Mouse (Mus musculus): ENCODE measurements around the gene Agrp. TPM values are rescaled to one million over a fixed set of nuclear protein-coding genes. Genes with fewer than 3 reads are reported as not detected.

Agrp gene
- total RNA-seq (2023) = not detected in 4 replicates

DNA sequence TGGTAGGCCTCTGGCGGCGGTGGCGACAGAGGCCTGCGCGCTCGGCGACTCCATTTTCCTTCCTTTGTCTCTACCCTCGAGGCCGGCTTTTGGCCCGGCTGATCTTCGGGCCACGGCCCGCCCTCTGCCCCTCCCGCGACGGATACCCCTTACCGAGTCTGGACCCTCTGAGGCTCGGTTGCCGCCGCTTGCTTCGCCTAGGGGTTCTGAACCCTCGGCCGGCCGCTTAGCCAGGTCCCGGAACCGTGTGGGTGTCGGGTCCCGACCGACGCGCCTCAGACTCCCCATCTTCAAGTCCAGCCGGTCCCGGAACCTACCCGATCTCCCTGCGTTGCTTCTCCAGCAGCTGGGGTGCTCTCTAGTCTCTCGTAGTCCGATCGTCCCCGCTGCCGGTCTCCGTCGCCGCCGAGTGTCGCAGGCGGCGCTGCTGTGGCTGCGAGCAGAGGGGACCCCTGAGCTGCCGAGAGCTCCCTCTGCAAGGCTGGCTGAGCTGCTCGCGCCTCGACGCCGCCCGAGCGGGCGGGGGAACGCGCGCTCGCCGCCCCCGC lies at the start of gene Agrp:
Gene Agrp (minus strand): TSS at position 431 of the 548 bp plus-strand sequence.

DNA sequence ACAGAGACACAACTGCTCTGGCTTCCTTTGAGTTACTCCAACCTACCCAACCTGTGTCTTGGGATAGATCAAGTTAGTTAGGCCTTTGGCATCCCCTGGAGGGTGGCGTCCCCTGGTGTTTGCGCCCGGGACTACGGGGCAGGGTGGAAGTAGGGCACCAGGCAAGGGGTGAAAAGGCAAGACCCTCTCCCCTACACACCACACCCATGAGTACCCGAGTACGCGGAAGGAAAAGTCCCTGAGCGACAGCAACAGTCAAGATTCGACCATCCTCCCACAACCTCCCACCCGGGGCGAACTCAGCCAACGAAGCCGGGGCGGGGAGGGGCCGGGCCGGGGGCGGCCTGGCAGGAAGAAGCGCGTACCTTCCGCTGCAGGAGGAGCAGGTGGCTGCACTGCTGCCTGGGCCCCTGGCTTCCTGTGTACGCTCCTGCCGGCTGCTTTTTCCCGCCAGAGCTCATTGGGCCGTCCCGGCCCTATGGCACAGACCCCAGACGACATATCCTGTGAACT lies 48.7 kb upstream of the Agrp start, which contains the start of gene Carmil2:
Gene Carmil2 (plus strand): TSS at position 479 of the 513 bp plus-strand sequence.

DNA sequence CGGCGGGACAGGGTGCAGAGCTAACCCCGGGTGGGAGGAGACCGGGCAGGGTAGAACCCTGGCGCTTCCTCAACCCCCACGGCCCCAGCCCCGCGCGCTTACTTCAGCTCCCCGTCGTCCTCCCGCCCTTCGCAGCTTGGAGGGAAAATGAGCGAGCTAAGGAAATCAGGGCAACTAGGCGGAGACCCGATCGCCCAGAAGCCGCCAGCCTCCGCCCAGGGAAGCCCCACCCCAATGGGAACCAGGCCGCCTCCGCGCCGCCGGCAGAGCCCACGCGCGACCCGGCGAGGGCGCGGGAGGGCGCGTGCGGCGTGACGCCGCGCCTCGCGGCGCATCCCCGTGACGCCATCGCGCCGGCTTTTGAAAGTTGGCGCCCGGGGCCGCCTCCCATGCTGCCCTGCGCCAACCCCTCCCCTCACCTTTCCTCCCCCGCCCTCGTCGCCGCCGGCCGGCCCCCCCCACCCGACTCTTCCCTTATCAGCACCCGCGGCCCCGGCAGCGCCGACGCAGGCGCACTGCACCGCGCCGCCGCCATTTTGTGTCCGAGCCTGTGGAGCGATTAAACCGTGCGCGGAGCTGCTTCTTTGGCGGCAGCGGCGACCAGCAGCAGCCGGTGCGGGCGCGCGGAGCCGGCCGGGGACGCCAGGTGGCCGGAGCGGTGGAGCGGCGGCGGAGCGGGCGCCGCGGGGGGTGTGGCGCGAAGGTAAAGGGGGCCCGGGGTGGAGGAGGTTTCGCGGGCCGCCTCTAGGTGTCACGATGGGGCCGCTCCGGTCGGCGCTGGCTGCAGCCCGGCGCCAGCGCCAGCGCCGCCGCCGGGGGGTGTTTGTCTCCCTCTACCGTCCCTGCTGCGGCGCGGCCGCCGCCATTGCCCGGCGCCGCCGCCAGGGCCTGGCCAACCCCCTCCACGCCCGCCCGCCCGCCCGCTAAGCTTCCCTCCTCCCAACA lies 903 bp downstream of the Agrp start, which contains the start of gene Ctcf:
Gene Ctcf (plus strand): TSS at position 551 of the 945 bp plus-strand sequence.

DNA sequence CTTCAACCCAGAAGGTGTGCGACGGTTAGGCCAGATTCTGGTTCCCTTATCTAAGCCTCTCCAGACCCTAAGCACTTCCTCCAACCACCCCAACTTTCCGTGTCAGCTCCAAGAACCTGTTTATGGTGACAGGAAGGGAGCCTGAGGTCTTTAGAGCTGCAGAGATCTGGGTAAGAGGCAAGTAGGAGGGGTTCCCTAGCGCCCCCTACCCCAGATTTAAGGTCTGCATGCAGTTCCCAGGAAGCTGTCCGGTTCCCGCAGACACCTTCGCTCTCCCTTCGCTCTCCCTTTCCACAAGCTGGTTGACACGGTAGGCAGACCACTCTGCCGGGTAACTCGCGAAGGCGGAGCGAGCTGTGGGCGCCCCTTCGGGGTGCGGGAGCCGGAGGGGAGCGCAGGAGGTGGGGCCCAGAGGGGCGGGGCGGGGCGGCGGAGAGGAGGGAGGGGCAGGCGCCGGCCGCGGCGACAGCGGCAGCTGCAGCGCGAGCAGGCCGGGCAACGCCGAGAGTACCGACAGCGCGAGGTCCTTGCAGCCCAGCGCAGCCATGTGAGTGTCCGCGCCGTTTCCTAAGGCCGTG lies 32.3 kb downstream of the Agrp start, which contains the start of gene Ripor1:
Gene Ripor1 (plus strand): TSS at position 452 of the 578 bp plus-strand sequence.

DNA sequence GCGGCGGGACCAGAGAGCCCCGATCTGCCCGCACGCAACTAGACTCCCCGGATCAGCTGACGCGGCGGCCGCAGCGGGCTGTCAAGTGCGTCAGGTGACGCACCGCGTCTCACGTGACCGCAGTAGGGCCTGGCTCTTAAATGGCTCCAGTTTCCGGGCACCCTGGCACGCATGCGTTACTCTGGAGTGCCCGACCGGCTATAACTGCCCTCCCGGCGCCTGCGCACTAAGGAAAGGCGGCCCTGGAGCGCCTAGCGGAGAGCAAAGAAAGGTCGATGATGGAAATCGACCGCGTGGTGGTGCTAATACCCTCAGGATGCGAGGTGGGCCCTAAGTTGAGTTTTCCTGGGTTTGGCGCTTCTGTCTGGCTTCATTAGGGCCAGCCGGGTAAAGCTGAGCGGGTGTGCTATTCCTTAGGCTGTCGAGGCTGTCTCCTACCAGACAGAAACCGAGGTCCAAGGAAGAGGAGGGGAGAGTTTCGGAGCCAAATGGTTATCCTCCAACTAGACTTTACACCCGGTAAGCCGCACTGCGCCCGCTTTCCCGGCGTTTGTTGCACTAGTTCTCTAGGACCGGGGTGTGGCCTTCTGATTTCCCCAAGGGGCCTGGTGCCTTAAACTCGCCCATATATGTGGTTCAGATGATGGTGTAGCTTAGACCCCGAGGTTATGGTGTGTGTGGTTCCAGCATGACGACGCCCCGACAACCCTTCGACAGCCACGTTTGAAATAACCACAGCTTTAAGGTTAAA lies 71.1 kb downstream of the Agrp start, which contains the start of gene Atp6v0d1:
Gene Atp6v0d1 (minus strand): TSS at position 96 of the 751 bp plus-strand sequence.

DNA sequence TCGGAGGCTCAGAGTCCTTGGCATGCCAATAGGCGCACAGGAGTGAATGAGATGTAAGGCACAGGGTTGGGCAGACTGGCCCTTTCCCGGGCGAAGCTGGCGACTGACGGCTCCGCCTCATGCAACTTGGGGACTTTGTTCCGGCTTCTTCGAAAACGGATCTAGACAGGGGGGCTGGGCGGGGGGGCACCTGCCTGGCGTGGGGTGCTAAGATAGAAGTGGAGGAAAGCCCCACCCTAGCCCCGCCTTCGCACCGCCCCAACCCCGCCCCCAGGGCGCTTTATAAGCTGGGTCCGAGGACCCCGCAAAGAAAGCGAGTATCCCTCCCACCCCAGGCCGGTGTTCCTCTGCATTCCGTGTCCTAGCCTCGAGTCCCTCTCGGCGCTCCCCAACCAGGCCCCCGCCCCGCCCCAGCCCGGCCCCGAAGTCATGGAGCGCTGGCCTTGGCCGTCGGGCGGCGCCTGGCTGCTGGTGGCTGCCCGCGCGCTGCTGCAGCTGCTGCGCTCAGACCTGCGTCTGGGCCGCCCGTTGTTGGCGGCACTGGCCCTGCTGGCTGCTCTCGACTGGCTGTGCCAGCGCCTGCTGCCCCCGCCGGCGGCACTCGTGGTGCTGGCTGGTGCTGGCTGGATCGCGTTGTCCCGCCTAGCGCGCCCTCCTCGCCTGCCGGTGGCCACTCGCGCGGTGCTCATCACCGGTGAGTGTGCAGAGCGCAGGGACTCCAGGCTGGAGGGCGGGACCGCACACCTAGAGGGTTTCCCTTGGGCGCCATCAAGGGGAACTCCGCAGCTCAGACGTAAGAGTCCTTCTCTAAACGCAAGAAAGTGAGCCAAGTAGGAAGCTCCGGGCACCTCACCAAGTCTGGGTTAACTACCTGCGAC lies 118.5 kb downstream of the Agrp start, which contains the start of gene Hsd11b2:
Gene Hsd11b2 (plus strand): TSS at position 320 of the 878 bp plus-strand sequence.

Other genes with a start within 250 kb of the Agrp start
- not detected in 4 replicates for gene Kctd19, start 223.9 kb downstream of the Agrp start, total RNA-seq (2023)
- not detected in 4 replicates for gene Lrrc36, start 223.8 kb downstream of the Agrp start, total RNA-seq (2023)
- 0.48 to 1.0 TPM (median 0.79 TPM) in 3 of 4 replicates, not detected in the other for gene Tppp3, start 165.9 kb downstream of the Agrp start, total RNA-seq (2023)
- gene Zdhhc1, start 140.5 kb downstream of the Agrp start, total RNA-seq (2023) = 2.7 to 5.8 TPM (median 3.9 TPM) in 4 replicates
- gene Hsd11b2, start 118.6 kb downstream of the Agrp start, total RNA-seq (2023) = 0.32 TPM in 1 of 4 replicates, not detected in the others
- 111 to 118 TPM (median 113 TPM) in 4 replicates for gene Atp6v0d1, start 71.3 kb downstream of the Agrp start, total RNA-seq (2023)
- gene Ripor1, start 32.1 kb downstream of the Agrp start, total RNA-seq (2023) = 26.0 to 30.1 TPM (median 27.9 TPM) in 4 replicates
- gene Ctcf, start 825 bp downstream of the Agrp start, total RNA-seq (2023) = 184 to 204 TPM (median 191 TPM) in 4 replicates
- gene Carmil2, start 48.9 kb upstream of the Agrp start, total RNA-seq (2023) = 141 to 151 TPM (median 147 TPM) in 4 replicates
- gene Acd, start 63.7 kb upstream of the Agrp start, total RNA-seq (2023) = 96.4 to 110 TPM (median 104 TPM) in 4 replicates
- 14.0 to 21.8 TPM (median 19.9 TPM) in 4 replicates for gene Pard6a, start 63.8 kb upstream of the Agrp start, total RNA-seq (2023)
- not detected in 4 replicates for gene 4933405L10Rik, start 70.3 kb upstream of the Agrp start, total RNA-seq (2023)
- 2.0 to 3.9 TPM (median 3.7 TPM) in 4 replicates for gene Enkd1, start 70.8 kb upstream of the Agrp start, total RNA-seq (2023)
- 0.94 to 2.8 TPM (median 1.7 TPM) in 4 replicates for gene Gfod2, start 121.3 kb upstream of the Agrp start, total RNA-seq (2023)
- gene Ranbp10, start 190.0 kb upstream of the Agrp start, total RNA-seq (2023) = 34.7 to 39.4 TPM (median 37.0 TPM) in 4 replicates
- gene Tsnaxip1, start 190.3 kb upstream of the Agrp start, total RNA-seq (2023) = 0.75 to 0.91 TPM (median 0.83 TPM) in 4 replicates
- gene Cenpt, start 215.9 kb upstream of the Agrp start, total RNA-seq (2023) = 14.4 to 20.3 TPM (median 16.1 TPM) in 4 replicates
- gene Thap11, start 217.7 kb upstream of the Agrp start, total RNA-seq (2023) = 12.8 to 17.1 TPM (median 14.2 TPM) in 4 replicates
- 18.1 to 38.7 TPM (median 36.1 TPM) in 4 replicates for gene Nutf2, start 223.2 kb upstream of the Agrp start, total RNA-seq (2023)
- 80.5 to 84.4 TPM (median 81.9 TPM) in 4 replicates for gene Edc4, start 243.5 kb upstream of the Agrp start, total RNA-seq (2023)

Measured in B cell, adult 62 days (primary cell).